Comparison of ENCODE assay signal across 22 mouse cellular contexts in genomic region chr5:105466471-105466902, GRCm38 (mm10). TPM values are rescaled to one million over a fixed set of nuclear protein-coding genes. Genes with fewer than 3 reads are reported as not detected.
DNase-seq lines count a peak whose midpoint lies in the region; ATAC-seq lines count a peak whose summit lies in the region.
"Had no signal": no experiment of that assay in that cellular context is flagged by ENCODE, and none has a peak within 500 bp of the region (broad histone marks: within the 10 kb centered on the region; RNA-seq: fewer than 3 reads in every experiment).

No protein-coding gene starts in this region.

- no peak overlapping the region for H3K27ac ChIP-seq in heart, embryonic 10.5 days
- H3K27ac ChIP-seq in kidney, embryonic 16.5 days (ENCODE audit: low read length), result no peak overlapping the region
- H3K27ac ChIP-seq: embryonic facial prominence, embryonic 12.5 days; forebrain, embryonic 13.5 days; limb, embryonic 12.5 days; liver, embryonic 12.5 days; lung, embryonic 15.5 days; macrophage; midbrain, embryonic 12.5 days; neural tube, embryonic 12.5 days had no signal

- H3K9me3 ChIP-seq in heart, embryonic 10.5 days, result no peaks in the 10 kb centered on the region
- H3K9me3 ChIP-seq in kidney, embryonic 16.5 days (ENCODE audit: low read length), result no peaks in the 10 kb centered on the region
- H3K9me3 ChIP-seq: embryonic facial prominence, embryonic 12.5 days; forebrain, embryonic 13.5 days; limb, embryonic 12.5 days; liver, embryonic 12.5 days; lung, embryonic 15.5 days; midbrain, embryonic 12.5 days; neural tube, embryonic 12.5 days had no signal

- H3K4me2 ChIP-seq in kidney, embryonic 16.5 days (replicated peaks; ENCODE audit: low read depth, low read length), result no peak overlapping the region
- H3K4me2 ChIP-seq: embryonic facial prominence, embryonic 12.5 days; forebrain, embryonic 13.5 days; limb, embryonic 12.5 days; liver, embryonic 12.5 days; lung, embryonic 15.5 days; midbrain, embryonic 12.5 days; neural tube, embryonic 12.5 days had no signal

- H3K36me3 ChIP-seq in heart, embryonic 10.5 days, result no peaks in the 10 kb centered on the region
- H3K36me3 ChIP-seq in kidney, embryonic 16.5 days (ENCODE audit: insufficient read depth, low read length), result no peaks in the 10 kb centered on the region
- H3K36me3 ChIP-seq: embryonic facial prominence, embryonic 12.5 days; limb, embryonic 12.5 days; lung, embryonic 15.5 days; midbrain, embryonic 12.5 days; neural tube, embryonic 12.5 days had no signal

- peak; percentile 58 for DNase-seq in heart, embryonic 10.5 days (ENCODE audit: low spot score)
- DNase-seq in heart, postnatal 36 days, result no peak
- peak; percentile 66 to 74 for DNase-seq in right cerebral cortex, adult 2 months (ENCODE audit: low spot score in 2 of 2)
- DNase-seq in right cerebral cortex, postnatal 4 days, result no peak
- peak; percentile 61 to 96 for DNase-seq in left cerebral cortex, postnatal 25 days (ENCODE audit: low spot score in 2 of 2)
- no peak for DNase-seq in lung, postnatal 14 days
- DNase-seq: adrenal gland, adult 2 months; cerebellum, adult 9-10 months; gastrocnemius, postnatal 14 days; kidney, adult 18-20 months; kidney, postnatal 10 days; thymus, postnatal 36 days had no signal

- no peak for ATAC-seq in kidney, embryonic 16.5 days (ENCODE audit: low FRiP score, low TSS enrichment)
- ATAC-seq: forebrain, embryonic 13.5 days; liver, embryonic 12.5 days had no signal

- no peaks in the 10 kb centered on the region for H3K4me1 ChIP-seq in heart, embryonic 10.5 days
- no peaks in the 10 kb centered on the region for H3K4me1 ChIP-seq in kidney, embryonic 16.5 days (ENCODE audit: insufficient read depth, low read length)
- H3K4me1 ChIP-seq: embryonic facial prominence, embryonic 12.5 days; forebrain, embryonic 13.5 days; limb, embryonic 12.5 days; liver, embryonic 12.5 days; lung, embryonic 15.5 days; midbrain, embryonic 12.5 days had no signal

- intact Hi-C loops in heart, postnatal 36 days (cut with DNase I), result no loop called here
- intact Hi-C loops in left cerebral cortex, postnatal 25 days (cut with DNase I), result loop anchor here (1.0 to 2.0 kb wide), 3 partner anchors 26 to 56 kb away; partner anchors contain the start of gene Lrrc8b

- H3K27me3 ChIP-seq in heart, embryonic 10.5 days (ENCODE audit: insufficient read depth, poor library complexity, severe bottlenecking), result no peaks in the 10 kb centered on the region
- H3K27me3 ChIP-seq in kidney, embryonic 16.5 days (ENCODE audit: insufficient read depth, low read length), result no peaks in the 10 kb centered on the region
- H3K27me3 ChIP-seq: embryonic facial prominence, embryonic 12.5 days; forebrain, embryonic 13.5 days; limb, embryonic 12.5 days; liver, embryonic 12.5 days; lung, embryonic 15.5 days; midbrain, embryonic 12.5 days; neural tube, embryonic 12.5 days had no signal

- 85% methylated on average over 7 of the region's 7 CpGs for WGBS in heart, embryonic 10.5 days
- WGBS in kidney, embryonic 16.5 days, result 94% methylated on average over 7 of the region's 7 CpGs

- H3K4me3 ChIP-seq in heart, embryonic 10.5 days, result no peak overlapping the region
- H3K4me3 ChIP-seq in kidney, embryonic 16.5 days (ENCODE audit: low read length), result no peak overlapping the region
- H3K4me3 ChIP-seq: embryonic facial prominence, embryonic 12.5 days; erythroblast, embryonic 14.5 days; forebrain, embryonic 13.5 days; limb, embryonic 12.5 days; liver, embryonic 12.5 days; lung, embryonic 15.5 days; midbrain, embryonic 12.5 days; neural tube, embryonic 12.5 days had no signal

- no peak overlapping the region for H3K9ac ChIP-seq in kidney, embryonic 16.5 days (replicated peaks; ENCODE audit: low read length)
- H3K9ac ChIP-seq: embryonic facial prominence, embryonic 12.5 days; forebrain, embryonic 13.5 days; limb, embryonic 12.5 days; liver, embryonic 12.5 days; lung, embryonic 15.5 days; midbrain, embryonic 12.5 days; neural tube, embryonic 12.5 days had no signal

RNA-seq across cellular contexts. Expression of gene Lrrc8b, which starts 50.9 kb away (rescaled TPM):
- polyA plus RNA-seq in heart, embryonic 10.5 days (2016; fragmentation: Nextera tagmentation; extraction: Ambion mirVana), result 5.5 and 6.0 TPM in 2 replicates
- 1 to 10 TPM; 4.4 to 5.1 TPM for total RNA-seq in heart, postnatal 36 days (2021)
- total RNA-seq in left cerebral cortex, postnatal 25 days (2021), result 10 to 100 TPM; 95.6 to 97.1 TPM
- polyA plus RNA-seq in kidney, embryonic 16.5 days (2015; fragmentation: Nextera tagmentation; extraction: Ambion mirVana), result 5.3 and 5.5 TPM in 2 replicates

RNA-seq across cellular contexts. Expression of gene Lrrc8c, which starts 52.7 kb away (rescaled TPM):
- polyA plus RNA-seq in heart, embryonic 10.5 days (2016; fragmentation: Nextera tagmentation; extraction: Ambion mirVana), result 26.0 and 26.7 TPM in 2 replicates
- total RNA-seq in heart, postnatal 36 days (2021), result 10 to 100 TPM; 25.3 to 29.8 TPM
- 10 to 100 TPM; 30.4 to 35.0 TPM for total RNA-seq in left cerebral cortex, postnatal 25 days (2021)
- 14.3 and 15.4 TPM in 2 replicates for polyA plus RNA-seq in kidney, embryonic 16.5 days (2015; fragmentation: Nextera tagmentation; extraction: Ambion mirVana)

Comparison
In these comparisons a context has a peak if more than half of its experiments do, and no peak if none do; other contexts are left out.
1. DNase-seq: peak in heart, embryonic 10.5 days (single experiment), right cerebral cortex, adult 2 months (2 of 2) and left cerebral cortex, postnatal 25 days (2 of 2); none in heart, postnatal 36 days (0 of 2), right cerebral cortex, postnatal 4 days (single experiment) and lung, postnatal 14 days (single experiment).
2. RNA of gene Lrrc8b, which starts 50.9 kb away (total RNA-seq): 95.6 to 97.1 TPM in left cerebral cortex, postnatal 25 days; 4.4 to 5.1 TPM in heart, postnatal 36 days; every median in the first group is over 10 times any median in the second.